Mouse (Mus musculus) G1E (cell line): ENCODE data around the gene Shank3. TPM values are rescaled to one million over a fixed set of nuclear protein-coding genes. Genes with fewer than 3 reads are reported as not detected.

Experiments
- ATAC-seq: 2 replicates; pipeline ENCODE4 v1.8.0; 2016; ENCODE audit warnings: mild to moderate bottlenecking; ENCODE audit not compliant: insufficient number of reproducible peaks, poor library complexity, low FRiP score, severe bottlenecking; ENCODE audit errors: extremely low read depth
- DNase-seq: peaks from one replicate; pipeline ENCODE4 v3.0.0; 2012; ENCODE audit warnings: low spot score
- H3K27me3 ChIP-seq: 2 replicates; pipeline ENCODE4 v1.6.1; 2012; ENCODE audit warnings: mild to moderate bottlenecking, low read length, inconsistent platforms; ENCODE audit not compliant: insufficient read depth
- H3K36me3 ChIP-seq: replicated peaks from 2 replicates; pipeline ENCODE3; 2012; ENCODE audit warnings: mild to moderate bottlenecking, inconsistent platforms
- H3K4me1 ChIP-seq: 2 replicates; pipeline ENCODE4 v1.6.1; 2012; ENCODE audit warnings: low read depth, low read length, inconsistent platforms, mixed read lengths; ENCODE audit not compliant: insufficient read depth
- H3K4me3 ChIP-seq: 2 replicates; pipeline ENCODE4 v1.5.1; 2012; ENCODE audit warnings: low read depth, mild to moderate bottlenecking, inconsistent platforms, low read length, moderate library complexity, mixed read lengths
- H3K9me3 ChIP-seq: replicated peaks from 2 replicates; pipeline ENCODE4 v1.6.1; 2012; ENCODE audit warnings: inconsistent platforms
- CTCF ChIP-seq: IDR thresholded peaks from 2 replicates; pipeline ENCODE4 v1.5.1; 2012; ENCODE audit warnings: low read depth, low read length, inconsistent platforms, mixed read lengths
- GATA1 ChIP-seq: IDR thresholded peaks from 2 replicates; pipeline ENCODE4 v1.6.1; 2012; ENCODE audit warnings: borderline replicate concordance, low read length, inconsistent platforms, mixed read lengths
- GATA2 ChIP-seq: IDR thresholded peaks from 2 replicates; pipeline ENCODE4 v1.6.1; 2012; ENCODE audit warnings: low read depth, low read length, inconsistent platforms, borderline replicate concordance
- POLR2AphosphoS5 ChIP-seq: IDR thresholded peaks from 2 replicates; pipeline ENCODE4 v1.6.1; 2012; ENCODE audit warnings: low read depth, low read length, inconsistent platforms; ENCODE audit not compliant: insufficient replicate concordance
- TAL1 ChIP-seq: conservative IDR thresholded peaks from 2 replicates; pipeline ENCODE4 v1.6.1; 2012; ENCODE audit warnings: low read depth, low read length, inconsistent platforms, mixed read lengths
- polyA plus RNA-seq: library from polyadenylated mRNA; stranded (reverse); fragments of >175 nt; gene quantifications from 2 replicates; pipeline ENCODE4 v1.2.3, GENCODE M21; 2012
- total RNA-seq, 2 experiments: library from RNA; stranded (forward) in 1 of 2; stranded (reverse) in 1 of 2; fragments of 200-1000 nt in 1 of 2; fragments of >200 nt in 1 of 2; fragmentation: Nextera tagmentation in 1 of 2; gene quantifications; 2 replicates each; pipeline ENCODE4 v1.2.3; 2014 to 2017

Shank3 gene
- total and polyA plus RNA-seq, 3 experiments = 0.40 to 0.55 TPM; not detected in 1

DNA sequence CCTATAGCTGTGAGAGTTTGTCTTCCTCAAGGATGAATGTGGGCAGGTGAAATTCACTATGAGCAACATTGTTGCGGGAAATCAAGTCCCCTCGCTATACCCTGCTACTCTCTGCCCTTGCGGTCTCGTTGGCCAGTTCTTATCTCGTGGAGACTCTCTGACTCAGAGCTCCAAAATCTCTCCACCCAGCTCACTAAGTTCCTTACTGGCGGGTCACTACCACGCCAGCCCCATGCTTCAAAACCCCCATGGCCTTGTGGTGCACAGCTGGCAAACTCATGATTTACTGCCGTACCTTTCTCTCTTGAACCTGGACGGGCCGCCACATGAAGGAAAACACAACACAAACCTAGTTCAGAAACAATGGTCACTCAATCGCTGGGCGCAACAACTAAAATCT, 11.2 kb upstream of the Shank3 start:
- Histone ChIP-seq H3K4me3 (no peak overlapping the region), H3K4me1 (no peaks in the 10 kb centered on the region), H3K36me3 (no peaks in the 10 kb centered on the region), H3K27me3 (peaks cover 5% of the 10 kb centered on the region), H3K9me3 (no peaks in the 10 kb centered on the region)
- no peak for DNase-seq
- no peak for ATAC-seq
- TF ChIP-seq TAL1 (no peak), CTCF (no peak), POLR2AphosphoS5 (no peak), GATA1 (no peak), GATA2 (no peak)

GRCm38 (mm10) chr15:89488611-89489117, 10.8 kb upstream of the Shank3 start:
- Histone ChIP-seq H3K36me3 (no peaks in the 10 kb centered on the region), H3K4me3 (no peak overlapping the region), H3K27me3 (peaks cover 2% of the 10 kb centered on the region; the same call in 1 of the 2 replicates), H3K4me1 (no peaks in the 10 kb centered on the region), H3K9me3 (no peaks in the 10 kb centered on the region)
- ATAC-seq = no peak
- TF ChIP-seq TAL1 (no peak), GATA2 (no peak), CTCF (no peak), GATA1 (no peak), POLR2AphosphoS5 (no peak)
- no peak for DNase-seq

- H3K36me3 ChIP-seq = no peaks in the 10 kb centered on the region
- peaks cover 13% of the 10 kb centered on the region for H3K9me3 ChIP-seq
- peaks cover 2% of the 10 kb centered on the region; the same call in 1 of the 2 replicates for H3K27me3 ChIP-seq
- no peak overlapping the region for H3K4me3 ChIP-seq
- DNase-seq = no peak
- no peak for ATAC-seq
- no peaks in the 10 kb centered on the region for H3K4me1 ChIP-seq
- TF ChIP-seq TAL1 = no peak
- TF ChIP-seq GATA1 = no peak
- no peak for TF ChIP-seq POLR2AphosphoS5
- peak; percentile 12; the same call in 1 of the 2 replicates for TF ChIP-seq CTCF
- TF ChIP-seq GATA2 = no peak
These were observed 4.5 kb upstream of the Shank3 start for GRCm38 (mm10) chr15:89494970-89495369.

DNA sequence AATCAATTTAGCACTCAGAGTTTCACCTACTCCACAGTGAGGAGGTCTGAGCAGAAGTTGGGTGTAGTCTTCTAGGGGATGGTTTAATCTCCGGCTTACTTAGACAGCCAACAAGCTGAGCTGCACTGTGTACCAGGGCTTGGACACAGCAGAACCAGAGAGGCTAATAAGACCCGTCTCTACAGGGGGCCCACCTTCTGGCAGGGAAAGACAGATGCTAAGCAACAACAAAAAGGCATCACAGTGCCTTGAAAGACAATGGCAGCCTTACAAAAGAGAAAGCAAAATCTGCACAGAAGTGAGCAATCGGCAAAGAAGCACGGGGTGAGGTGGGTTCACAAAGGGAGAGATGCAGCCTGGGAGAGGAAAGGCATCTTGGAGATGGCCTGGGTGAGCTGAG, 3.3 kb upstream of the Shank3 start:
- Histone ChIP-seq H3K4me1 (no peaks in the 10 kb centered on the region), H3K4me3 (no peak overlapping the region), H3K36me3 (no peaks in the 10 kb centered on the region), H3K9me3 (peaks cover 21% of the 10 kb centered on the region), H3K27me3 (peaks cover 2% of the 10 kb centered on the region; the same call in 1 of the 2 replicates)
- DNase-seq = no peak
- TF ChIP-seq CTCF = no peak
- TF ChIP-seq POLR2AphosphoS5 = no peak
- TF ChIP-seq GATA1 = no peak
- no peak for TF ChIP-seq TAL1
- no peak for TF ChIP-seq GATA2
- no peak for ATAC-seq

- no peaks in the 10 kb centered on the region for H3K36me3 ChIP-seq
- ATAC-seq (no peak), DNase-seq (no peak)
- TF ChIP-seq CTCF = no peak
- TF ChIP-seq GATA2 = no peak
- TF ChIP-seq TAL1 = no peak
- no peak for TF ChIP-seq GATA1
- no peak for TF ChIP-seq POLR2AphosphoS5
- H3K4me1 ChIP-seq = no peaks in the 10 kb centered on the region
- peaks cover 21% of the 10 kb centered on the region for H3K9me3 ChIP-seq
- H3K4me3 ChIP-seq = no peak overlapping the region
- H3K27me3 ChIP-seq = peaks cover 2% of the 10 kb centered on the region; the same call in 1 of the 2 replicates
These were observed 2.6 kb upstream of the Shank3 start for GRCm38 (mm10) chr15:89496841-89497240.

DNA sequence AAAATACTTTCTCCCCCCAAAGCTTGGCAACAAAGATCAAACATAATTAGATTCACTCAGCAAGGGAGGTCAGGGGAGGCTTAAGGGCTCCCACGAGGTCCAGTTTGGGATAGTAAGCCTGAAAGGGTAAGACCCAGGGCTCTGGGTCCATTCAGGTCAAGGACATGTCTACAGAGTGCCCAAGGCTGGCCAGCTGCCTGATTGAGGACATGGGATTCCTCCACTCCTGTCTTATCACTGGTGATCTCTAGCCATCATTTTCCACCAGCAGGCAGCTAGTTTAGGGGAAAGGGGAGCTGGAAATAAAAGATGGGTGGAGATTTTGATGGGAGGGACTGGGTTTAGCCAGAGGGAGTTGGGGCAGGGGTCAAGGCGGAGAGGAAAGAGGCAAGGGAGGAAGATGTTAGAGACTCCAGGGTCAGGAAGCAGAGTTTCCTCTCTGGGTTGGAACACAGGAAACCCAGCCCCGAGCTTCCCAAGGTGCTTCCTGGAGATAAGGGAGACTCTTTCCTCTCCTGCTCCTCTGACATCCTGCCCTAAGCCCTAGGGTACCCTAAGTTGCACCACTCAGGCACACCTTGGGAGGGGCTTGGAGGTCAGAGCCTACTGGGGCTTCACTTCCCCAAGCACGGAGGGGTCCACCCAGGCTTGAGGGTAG, 1.9 kb upstream of the Shank3 start:
- DNase-seq (no peak), ATAC-seq (peak; percentile 66)
- no peak overlapping the region for H3K4me3 ChIP-seq
- H3K4me1 ChIP-seq = no peaks in the 10 kb centered on the region
- H3K9me3 ChIP-seq = peaks cover 21% of the 10 kb centered on the region
- TF ChIP-seq POLR2AphosphoS5 (no peak), CTCF (no peak), GATA2 (no peak), GATA1 (no peak), TAL1 (no peak)
- H3K27me3 ChIP-seq = peaks cover 2% of the 10 kb centered on the region; the same call in 1 of the 2 replicates
- no peaks in the 10 kb centered on the region for H3K36me3 ChIP-seq
